Mouse (Mus musculus): ENCODE measurements around the gene Aoah.

DNA sequence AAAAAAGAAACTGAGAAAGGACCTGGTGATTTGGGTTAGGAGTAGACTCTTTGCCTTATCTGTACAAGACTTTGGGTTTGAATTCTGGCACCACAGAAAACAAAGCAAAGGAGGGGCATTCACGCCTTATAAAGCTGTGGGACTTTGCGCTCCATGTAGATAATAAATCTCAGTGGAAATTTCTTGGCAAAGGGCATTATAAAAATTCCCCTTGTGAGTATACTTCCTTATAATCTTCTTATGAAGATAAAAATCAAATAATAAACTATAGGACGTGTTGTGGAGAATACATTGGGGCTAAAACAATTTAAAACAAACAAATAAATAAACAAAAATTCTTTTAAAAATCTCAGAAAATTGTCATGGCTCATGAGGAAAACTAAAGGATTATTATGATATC, 280.9 kb downstream of the Aoah start, which contains the start of gene Olfr1370:
- no peak for TF ChIP-seq POLR2A (IDR thresholded peaks at IDR 0.05; ENCODE audit: borderline replicate concordance, extremely low read depth, insufficient read depth, insufficient read length, poor library complexity, severe bottlenecking)
- TF ChIP-seq CTCF (IDR thresholded peaks at IDR 0.05; ENCODE audit: borderline replicate concordance, extremely low read depth, insufficient read depth, insufficient read length): no peak
